Mouse (Mus musculus): ENCODE results near the gene Eaf2. TPM values are rescaled to one million over a fixed set of nuclear protein-coding genes. Genes with fewer than 3 reads are reported as not detected.

Gene Eaf2
- polyA plus RNA-seq, 1 experiment from 2014 or later = 3.7 TPM

- ATAC-seq (ENCODE audit: insufficient read depth, low FRiP score, low read depth) = no peak
- no peaks in the 10 kb centered on the region for H3K4me1 ChIP-seq
- no peaks in the 10 kb centered on the region for H3K36me3 ChIP-seq
- 50% methylated on average over 2 of the region's 2 CpGs for WGBS
- no peak overlapping the region for H3K27ac ChIP-seq
- H3K9ac ChIP-seq = no peak overlapping the region
- H3K9me3 ChIP-seq = no peaks in the 10 kb centered on the region
- no peak overlapping the region for H3K4me3 ChIP-seq (replicated peaks)
- H3K4me2 ChIP-seq = no peak overlapping the region
- H3K27me3 ChIP-seq (replicated peaks) = no peaks in the 10 kb centered on the region
Measured at GRCm38 (mm10) chr16:36747767-36748166, 127.0 kb downstream of the Eaf2 start.

GRCm38 (mm10) chr16:36747068-36747467, 127.7 kb downstream of the Eaf2 start:
- no peak overlapping the region for H3K9ac ChIP-seq
- no peak overlapping the region for H3K4me3 ChIP-seq (replicated peaks)
- no peaks in the 10 kb centered on the region for H3K9me3 ChIP-seq
- no peaks in the 10 kb centered on the region for H3K36me3 ChIP-seq
- no peak overlapping the region for H3K27ac ChIP-seq
- no peaks in the 10 kb centered on the region for H3K27me3 ChIP-seq (replicated peaks)
- no peaks in the 10 kb centered on the region for H3K4me1 ChIP-seq
- no peak for ATAC-seq (ENCODE audit: insufficient read depth, low FRiP score, low read depth)
- WGBS = 58% methylated on average over 4 of the region's 4 CpGs
- H3K4me2 ChIP-seq = no peak overlapping the region

GRCm38 (mm10) chr16:36743580-36743979, 131.2 kb downstream of the Eaf2 start:
- 63% methylated on average over 8 of the region's 8 CpGs for WGBS
- Histone ChIP-seq H3K9ac (no peak overlapping the region), H3K4me1 (no peaks in the 10 kb centered on the region), H3K27me3 (replicated peaks) (no peaks in the 10 kb centered on the region), H3K4me3 (replicated peaks) (no peak overlapping the region), H3K9me3 (no peaks in the 10 kb centered on the region), H3K27ac (no peak overlapping the region), H3K36me3 (no peaks in the 10 kb centered on the region), H3K4me2 (no peak overlapping the region)
- ATAC-seq (ENCODE audit: insufficient read depth, low FRiP score, low read depth) = peak; percentile 39; the same call in 1 of the 2 replicates

Small RNA genes within 50 kb of the gene (microRNA-seq; reads per million reads assigned to microRNA genes)
- not detected for gene Gm22617

Other genes with a start within 250 kb of the Eaf2 start
- gene Cd86, start 208.9 kb downstream of the Eaf2 start, polyA plus RNA-seq (2015; fragmentation: Nextera tagmentation; extraction: Ambion mirVana) = 2.5 and 3.0 TPM in 2 replicates
- 7.5 and 7.8 TPM in 2 replicates for gene Ildr1, start 181.0 kb downstream of the Eaf2 start, polyA plus RNA-seq (2015; fragmentation: Nextera tagmentation; extraction: Ambion mirVana)
- gene Slc15a2, start 90.0 kb downstream of the Eaf2 start, polyA plus RNA-seq (2015; fragmentation: Nextera tagmentation; extraction: Ambion mirVana) = 3.4 and 3.6 TPM in 2 replicates
- 28.3 and 29.5 TPM in 2 replicates for gene Iqcb1, start 46.6 kb downstream of the Eaf2 start, polyA plus RNA-seq (2015; fragmentation: Nextera tagmentation; extraction: Ambion mirVana)
- gene Golgb1, start 137 bp upstream of the Eaf2 start, polyA plus RNA-seq (2015; fragmentation: Nextera tagmentation; extraction: Ambion mirVana) = 97.3 and 103 TPM in 2 replicates
- 8.9 and 9.0 TPM in 2 replicates for gene Hcls1, start 60.0 kb upstream of the Eaf2 start, polyA plus RNA-seq (2015; fragmentation: Nextera tagmentation; extraction: Ambion mirVana)
- gene Fbxo40, start 115.5 kb upstream of the Eaf2 start, polyA plus RNA-seq (2015; fragmentation: Nextera tagmentation; extraction: Ambion mirVana) = 0.03 TPM in 2 replicates
- gene Polq, start 136.8 kb upstream of the Eaf2 start, polyA plus RNA-seq (2015; fragmentation: Nextera tagmentation; extraction: Ambion mirVana) = 6.6 and 6.8 TPM in 2 replicates

Measured in stomach, embryonic 15.5 days (tissue).